Mouse (Mus musculus): ENCODE measurements at regions not wholly inside any gene's neighbourhood (a gene's known extent, or its start where the extent isn't known, plus 50 kb on each side); places are given as distances from the start of the nearest gene placed in this dataset.
A peak's percentile ranks its signal among the peaks of the same experiment; 100 is the strongest.

DNA sequence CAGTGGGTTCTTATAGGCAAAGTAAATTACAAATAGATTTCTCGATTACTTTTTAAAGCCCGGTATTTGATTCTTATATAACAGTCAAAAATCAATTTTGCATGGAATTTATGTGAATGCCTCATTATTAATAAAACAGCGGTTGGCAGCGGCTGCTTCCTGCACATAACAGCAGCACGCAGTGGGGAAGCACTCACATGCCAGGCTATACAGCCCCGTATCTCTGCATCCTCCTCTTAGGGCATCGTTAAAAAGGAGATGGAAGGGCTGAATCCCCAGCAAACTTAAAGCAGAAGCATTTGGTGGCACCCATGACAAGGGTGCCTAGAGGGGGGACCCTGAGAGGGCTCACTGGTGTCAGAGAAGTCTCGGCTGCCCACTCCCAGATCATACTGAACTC, 255.3 kb upstream of the Hnrnpa3 start:
- DNase-seq (ENCODE audit: extremely low read depth, low read depth, low spot score): no peak

DNA sequence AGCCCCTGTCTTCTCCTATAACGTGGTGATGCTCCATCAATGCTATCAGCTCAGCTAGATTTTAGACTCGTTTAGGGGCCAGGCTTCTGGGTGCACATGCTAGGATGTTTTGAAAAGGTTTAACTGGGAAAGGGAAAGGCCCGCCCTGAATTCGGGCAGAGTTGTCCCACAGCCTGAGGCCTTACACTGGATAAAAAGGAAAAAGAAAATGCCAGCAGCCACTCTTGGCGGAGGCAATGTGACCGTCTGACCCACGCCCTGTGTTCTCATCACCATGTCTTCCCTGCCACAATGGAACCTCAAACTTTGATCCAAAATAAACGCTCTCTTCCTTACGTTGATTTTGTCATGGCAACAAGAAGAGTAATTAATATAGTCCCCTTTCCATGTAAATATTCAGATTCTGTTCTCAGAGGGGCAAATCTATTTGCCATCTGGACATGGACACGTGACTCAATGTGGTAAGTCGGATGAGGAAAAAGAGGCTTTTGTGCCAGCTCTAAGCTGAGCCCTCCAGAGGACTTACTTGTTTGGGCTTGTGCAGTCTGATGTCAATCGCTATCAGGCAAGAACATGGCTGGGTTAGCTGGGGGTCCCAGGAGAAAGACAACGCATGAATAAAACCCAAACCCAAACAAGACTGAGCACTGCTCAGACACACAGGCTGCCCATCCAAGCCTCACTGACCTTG, 253.4 kb upstream of the Hnrnpa3 start:
- DNase-seq (ENCODE audit: extremely low read depth, low read depth, low spot score): peak; percentile 57

DNA sequence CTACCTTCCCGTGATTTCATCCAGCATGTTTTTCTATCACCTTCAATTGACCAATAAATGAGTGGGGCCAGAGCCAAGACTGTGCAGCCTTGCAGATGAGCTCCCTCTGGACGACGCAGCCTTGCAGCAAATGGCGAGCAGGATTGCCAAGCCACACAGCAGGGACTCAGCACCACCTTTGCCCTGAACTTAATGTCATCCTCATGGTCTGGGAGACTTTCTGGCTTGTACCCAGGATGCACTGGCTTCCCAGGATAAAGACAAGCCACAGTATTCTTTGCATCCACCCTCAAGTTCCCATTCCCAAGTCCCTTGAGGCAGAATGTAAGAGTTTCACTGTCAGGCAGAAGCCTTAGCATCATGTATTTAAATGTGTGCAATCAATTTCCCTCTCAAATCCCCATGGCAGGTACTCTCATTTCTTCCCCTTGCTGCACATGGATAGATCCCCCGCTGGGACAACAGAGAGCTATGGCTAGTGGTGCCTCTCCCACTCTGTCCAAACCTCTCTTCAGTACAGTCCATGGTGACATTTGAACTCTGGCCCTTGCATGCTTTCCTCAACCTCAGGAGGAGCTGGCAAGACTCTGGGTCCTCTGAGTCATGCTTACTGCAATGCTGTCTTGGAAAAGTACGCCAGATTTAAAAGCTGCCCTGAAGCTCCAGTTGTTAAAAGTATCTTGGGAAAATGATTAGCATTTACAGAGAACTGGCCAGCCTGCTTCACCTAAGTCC, 252.2 kb upstream of the Hnrnpa3 start:
- peak; percentile 67 for DNase-seq (ENCODE audit: extremely low read depth, low read depth, low spot score)

DNA sequence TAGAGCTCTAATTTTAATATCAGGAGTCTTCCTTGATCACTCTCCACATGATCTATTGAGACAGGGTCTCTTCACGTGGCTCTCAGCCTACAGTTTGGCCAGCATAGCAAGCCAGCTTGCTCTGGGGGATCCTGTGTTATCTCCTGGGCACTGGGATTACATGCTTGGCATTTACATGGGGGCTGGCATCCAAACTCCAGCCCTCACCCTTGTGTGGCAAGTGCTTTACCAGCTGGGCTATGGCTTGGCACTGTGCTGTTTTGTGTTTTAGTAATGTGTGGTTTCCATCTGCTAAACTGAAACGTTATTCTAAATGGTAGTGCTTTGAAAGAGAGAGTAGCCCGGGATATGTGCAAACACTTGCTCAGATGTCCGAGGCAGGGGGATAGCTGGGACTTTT, 251.5 kb upstream of the Hnrnpa3 start:
- peak; percentile 16 for DNase-seq (ENCODE audit: extremely low read depth, low read depth, low spot score)

DNA sequence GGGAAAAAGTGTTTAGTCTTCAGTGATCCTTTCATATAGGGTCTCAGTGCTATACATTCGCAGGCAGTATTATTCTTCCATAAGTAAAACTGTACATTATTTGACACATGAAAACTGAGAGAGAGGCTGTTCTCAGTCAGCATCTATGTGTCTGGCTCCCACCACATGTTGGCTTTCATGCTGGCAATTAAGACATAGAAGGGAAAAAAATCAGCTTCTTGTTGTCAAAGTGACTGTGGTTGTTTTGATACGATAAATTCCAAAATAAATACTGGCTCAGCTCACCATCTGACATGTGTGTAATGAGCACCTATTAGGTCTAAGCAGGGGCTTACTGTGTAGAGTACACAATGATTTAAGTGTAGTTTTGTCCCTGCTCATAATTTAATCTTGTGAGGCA, 251.0 kb upstream of the Hnrnpa3 start:
- no peak for DNase-seq (ENCODE audit: extremely low read depth, low read depth, low spot score)

DNA sequence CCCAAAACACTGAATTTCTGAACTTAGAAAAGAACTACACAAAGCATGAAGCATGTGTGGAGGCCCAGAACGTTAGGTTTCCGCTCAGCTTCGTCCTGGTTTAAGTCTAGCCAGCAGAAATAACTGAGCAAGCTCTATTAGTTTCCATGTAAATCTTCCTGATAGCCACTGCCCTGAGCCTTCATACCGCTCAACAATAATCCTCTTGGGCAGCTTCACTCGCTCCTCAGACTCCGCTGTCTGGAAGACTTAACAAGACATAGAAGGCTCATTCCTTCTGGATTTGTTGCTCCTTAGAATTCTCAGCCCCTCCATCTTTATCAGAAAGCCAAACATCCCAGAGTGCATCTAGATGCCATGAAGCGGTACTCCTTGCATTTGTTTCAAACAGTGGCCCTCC, 249.3 kb upstream of the Hnrnpa3 start:
- no peak for DNase-seq (ENCODE audit: extremely low read depth, low read depth, low spot score)

DNA sequence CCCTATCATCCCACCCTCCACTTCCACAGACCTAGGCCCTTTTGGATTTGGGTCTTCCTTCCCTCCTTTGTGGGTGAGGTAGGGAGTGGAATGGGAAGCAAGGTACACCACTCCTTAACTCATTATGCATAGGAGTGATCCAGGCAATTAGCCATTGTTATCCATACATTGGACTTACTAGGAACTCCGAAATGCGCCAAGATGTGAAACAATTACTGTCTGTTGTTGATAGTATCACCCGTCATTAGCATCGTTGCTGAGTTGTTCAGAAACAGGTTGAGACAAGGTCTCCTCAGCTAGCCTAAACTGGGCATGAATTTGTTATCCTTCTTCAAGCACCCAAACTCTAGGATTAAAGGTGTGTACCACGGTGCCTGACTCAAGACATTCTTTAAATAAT, 246.3 kb upstream of the Hnrnpa3 start:
- peak; percentile 18 for DNase-seq (ENCODE audit: extremely low read depth, low read depth, low spot score)

DNA sequence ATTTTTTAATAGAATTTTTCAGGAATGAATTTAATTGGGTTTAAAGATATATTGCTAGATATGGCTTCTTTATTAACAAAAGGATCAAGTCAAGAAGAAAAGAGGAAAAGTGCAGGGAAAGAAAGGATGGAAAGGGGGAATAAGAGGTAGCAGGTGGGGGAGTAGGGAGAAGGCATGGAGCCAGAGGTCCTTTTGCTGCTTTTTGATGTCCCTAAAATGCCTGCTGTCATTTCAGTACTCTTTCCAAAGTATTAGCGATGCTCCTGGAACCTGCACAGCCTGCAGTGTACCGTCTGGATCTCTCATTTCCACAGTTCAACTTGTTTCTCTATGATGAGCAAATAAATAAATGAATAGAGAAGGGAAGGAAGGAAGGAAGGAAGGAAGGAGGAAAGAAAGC, 240.4 kb upstream of the Hnrnpa3 start:
- no peak for DNase-seq (ENCODE audit: extremely low read depth, low read depth, low spot score)

DNA sequence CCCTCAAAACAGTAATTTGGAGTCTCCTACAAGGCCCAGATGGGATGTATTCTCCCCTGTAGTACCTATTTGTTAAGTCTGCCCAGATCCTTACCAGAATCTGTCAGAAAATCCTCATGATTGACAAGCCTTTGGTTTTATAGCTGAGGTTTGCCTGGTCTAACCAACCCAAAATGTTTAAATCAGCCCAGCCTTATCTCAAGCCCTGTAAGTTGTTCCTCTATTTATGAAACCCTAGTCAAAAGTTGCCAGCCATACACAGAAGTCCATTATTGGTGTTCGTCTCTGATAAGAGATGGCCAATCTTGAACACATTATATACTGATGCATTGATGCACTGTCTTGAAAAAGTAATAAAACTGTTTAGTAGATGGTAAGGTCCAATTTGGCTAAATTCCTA, 239.9 kb upstream of the Hnrnpa3 start:
- no peak for DNase-seq (ENCODE audit: extremely low read depth, low read depth, low spot score)

DNA sequence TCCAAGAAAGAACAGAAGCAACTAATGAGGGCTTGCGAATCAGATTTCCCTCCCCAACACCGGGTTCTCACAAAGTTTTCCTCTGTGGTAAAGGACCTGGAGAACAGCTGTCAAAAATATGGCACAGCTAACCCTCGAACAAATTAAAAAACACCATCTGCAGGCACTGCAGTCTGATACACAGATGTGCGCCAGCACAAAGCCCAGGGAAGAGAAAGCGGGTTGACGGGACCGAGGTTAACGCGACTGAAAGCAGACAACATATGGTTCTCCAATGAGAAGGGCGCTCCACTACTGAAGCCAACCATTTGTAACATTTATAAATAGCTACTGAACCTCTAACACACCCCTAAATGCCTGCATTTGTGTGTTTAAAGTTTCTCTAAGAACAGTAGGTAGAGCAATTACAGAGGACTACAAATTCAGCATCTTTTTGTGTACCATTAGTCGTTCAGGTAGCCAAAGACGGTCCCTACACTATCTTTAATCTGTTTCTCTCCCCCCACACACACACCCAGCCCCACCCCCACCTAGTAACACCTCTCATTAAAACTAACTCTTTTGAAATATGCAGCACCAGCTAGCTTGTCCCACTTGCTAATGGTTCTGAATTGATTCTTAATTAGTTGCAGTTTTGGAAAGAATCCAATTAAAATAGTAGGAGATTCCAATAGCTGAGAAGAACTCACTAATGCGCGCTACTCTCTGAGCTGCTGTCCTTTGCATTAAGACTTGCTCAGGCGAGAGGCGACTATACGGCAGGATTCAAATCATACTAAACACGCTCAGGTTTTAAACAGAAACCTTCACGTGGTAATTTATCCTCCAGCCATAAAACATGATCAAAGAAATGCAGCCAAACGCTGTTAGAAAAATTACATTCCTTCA, 236.0 kb upstream of the Hnrnpa3 start:
- DNase-seq (ENCODE audit: extremely low read depth, low read depth, low spot score): no peak

DNA sequence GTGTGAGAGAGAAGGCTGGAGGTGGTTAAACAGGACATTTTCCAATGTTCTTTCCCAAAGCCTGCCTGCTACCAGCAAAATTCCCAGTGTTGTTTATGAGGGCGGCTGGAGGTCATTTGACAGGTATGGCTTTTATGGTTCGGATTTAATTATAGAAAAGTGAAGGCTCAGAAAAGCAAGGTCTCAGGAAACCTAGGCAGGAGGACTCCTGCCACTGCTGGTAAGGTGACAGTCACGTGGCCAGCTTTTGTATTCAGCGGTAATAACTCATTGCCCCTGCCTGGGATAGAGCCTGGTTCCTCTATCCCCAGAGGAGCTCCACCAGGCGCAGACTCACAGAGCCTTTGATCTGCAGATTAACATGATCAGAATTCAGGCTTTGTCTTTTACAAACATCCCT, 235.2 kb upstream of the Hnrnpa3 start:
- DNase-seq (ENCODE audit: extremely low read depth, low read depth, low spot score): no peak

DNA sequence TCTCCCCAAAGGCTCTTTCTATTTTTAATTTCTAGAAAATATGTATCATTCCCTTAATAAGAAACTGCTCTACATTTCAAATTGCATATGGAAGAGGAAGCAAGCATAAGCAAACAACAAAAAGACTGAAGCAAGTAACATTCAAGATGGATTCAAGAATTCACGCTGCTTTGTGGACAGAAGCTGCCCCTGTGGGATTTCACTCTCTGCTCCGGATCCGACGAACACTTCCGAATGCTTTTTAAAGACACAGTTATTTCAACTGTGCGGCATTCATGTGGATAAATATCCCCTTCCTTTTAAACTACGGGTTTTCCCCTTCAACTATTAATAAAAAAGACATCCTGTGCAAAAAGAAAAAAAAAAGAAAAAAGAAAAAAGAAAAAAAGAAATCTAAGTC, 234.7 kb upstream of the Hnrnpa3 start:
- DNase-seq (ENCODE audit: extremely low read depth, low read depth, low spot score): no peak

DNA sequence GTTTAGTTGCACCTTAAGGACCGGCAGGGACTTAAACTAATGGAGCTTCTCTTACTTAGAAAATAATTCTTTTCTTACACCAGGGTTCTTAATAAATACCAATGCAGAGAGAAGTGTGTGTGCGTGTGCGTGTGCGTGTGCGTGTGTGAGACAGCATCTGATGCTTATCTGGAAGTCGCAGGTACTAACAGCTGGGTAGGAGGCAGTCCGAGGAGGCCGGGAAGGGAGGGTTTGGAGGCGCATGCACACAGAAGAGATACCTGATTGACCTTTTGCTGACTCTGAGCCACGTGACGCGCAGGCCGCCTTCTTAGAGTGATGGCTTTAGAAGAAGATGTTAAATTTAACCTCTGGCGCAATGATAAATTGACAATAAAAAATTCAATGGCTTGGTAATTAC, 234.2 kb upstream of the Hnrnpa3 start:
- no peak for DNase-seq (ENCODE audit: extremely low read depth, low read depth, low spot score)

DNA sequence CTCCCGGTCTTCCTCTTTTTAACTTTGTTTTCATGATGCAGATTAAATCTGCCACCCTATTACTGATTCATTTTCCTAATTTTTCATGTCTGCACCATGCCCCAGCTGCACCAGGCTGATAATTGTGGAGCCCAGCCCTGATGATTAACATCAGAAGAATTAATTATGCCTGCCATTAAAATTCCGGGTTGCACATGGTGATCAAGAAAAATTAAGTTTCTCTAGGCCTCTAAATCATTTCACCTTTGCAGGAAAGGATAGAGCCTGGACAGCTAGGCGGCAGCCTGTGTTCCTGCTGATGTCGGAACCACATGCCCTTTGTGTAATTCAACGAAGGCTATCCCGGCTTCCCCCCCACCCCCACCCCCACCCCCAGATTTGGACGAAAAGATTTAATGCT, 233.7 kb upstream of the Hnrnpa3 start:
- DNase-seq (ENCODE audit: extremely low read depth, low read depth, low spot score): no peak

DNA sequence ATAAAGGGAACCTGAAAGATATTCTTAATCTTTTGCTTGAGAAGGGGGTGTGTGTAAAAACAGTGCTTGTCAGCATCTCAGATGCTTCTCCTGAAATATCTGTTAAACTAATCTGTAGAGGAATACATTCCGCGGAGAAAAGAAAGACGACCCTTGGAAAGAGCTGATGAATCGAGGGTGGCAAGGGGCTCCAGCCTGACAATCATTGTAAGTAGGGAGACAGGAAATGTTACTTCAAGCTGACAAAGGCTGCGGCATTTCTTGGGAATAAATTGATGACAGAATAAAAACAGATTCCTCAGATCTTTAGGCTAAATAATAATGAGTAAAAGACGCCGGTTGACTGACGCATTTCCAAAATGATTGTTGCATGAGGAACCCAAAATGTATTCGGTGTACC, 233.3 kb upstream of the Hnrnpa3 start:
- DNase-seq (ENCODE audit: extremely low read depth, low read depth, low spot score): no peak

DNA sequence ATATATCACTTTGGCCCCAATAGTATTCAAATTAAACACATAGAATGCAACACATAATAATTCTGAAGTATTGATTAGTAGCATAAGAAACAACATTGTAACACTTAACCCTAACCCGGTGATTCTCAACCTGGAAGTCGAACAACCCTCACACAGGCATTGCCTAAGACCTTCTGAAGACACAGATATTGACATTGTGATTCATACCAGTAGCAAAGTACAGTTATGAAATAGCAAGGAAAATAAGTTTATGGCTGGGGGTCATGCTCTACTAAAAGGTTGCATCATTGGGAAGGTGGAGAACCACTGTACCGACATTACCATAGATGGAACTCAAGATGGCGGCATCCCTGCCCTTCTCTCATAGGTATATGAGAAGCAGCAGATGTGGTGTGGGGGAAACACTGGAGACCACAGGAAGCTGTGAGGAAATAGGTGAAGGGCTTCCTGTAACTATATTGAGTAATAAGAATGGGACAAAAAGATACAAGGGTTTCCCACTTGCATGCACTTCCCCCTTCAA, 231.1 kb upstream of the Hnrnpa3 start:
- peak; percentile 11 for DNase-seq (ENCODE audit: extremely low read depth, low read depth, low spot score)

DNA sequence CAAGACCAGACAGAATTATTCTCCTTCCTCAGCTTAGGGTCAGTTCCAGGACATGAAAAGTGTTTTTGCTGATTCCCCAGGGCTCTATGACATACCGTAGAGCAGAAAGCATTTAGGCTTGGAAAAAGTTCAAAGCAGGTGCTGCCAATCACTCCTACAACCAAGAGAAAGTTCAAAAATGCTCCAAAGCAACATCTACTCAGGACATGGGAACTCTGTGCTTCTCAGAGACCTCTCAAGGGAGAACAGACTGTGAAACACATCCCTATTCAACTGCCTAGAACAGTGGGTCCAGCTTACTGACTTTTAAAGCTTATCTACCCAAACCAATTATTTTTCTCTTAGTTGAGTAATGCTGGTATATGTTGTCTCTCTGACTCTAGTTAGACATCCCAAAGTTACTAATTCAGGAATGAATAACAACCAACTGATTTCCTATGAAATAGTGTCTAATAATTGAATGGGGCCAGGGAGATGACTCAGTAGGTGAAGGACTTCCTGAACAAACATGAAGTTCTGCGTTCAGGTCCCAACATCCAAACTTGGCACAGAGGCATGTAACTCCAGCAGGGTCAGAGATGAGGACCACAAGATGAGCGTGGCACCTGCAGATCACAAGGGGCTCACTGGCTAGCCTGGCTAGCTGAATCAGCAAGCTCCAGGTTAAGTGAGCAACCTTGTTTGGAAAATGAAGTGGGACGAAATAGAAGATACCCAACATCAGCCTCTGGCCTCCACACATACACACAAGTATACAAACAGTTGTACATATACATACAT, 228.7 kb upstream of the Hnrnpa3 start:
- DNase-seq (ENCODE audit: extremely low read depth, low read depth, low spot score): no peak

DNA sequence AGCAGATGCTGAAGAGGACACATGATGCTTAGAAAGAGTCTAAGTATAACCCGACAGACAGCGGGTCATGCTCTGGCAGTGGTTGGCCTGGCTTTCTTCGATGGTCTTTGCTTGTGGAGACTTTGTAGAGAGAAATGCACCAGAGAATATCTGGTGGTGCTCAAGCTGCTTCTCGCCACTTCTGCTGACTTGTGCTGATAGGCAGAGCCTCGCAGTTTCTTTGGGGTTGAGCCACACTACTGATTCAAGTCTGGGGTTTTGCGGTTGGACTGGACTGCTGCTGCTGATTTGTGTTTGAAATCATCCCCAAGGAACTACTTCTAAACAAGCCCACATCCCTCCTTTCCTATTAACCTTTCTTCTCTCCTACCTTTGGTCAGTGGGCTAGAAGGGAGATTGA, 227.1 kb upstream of the Hnrnpa3 start:
- no peak for DNase-seq (ENCODE audit: extremely low read depth, low read depth, low spot score)

DNA sequence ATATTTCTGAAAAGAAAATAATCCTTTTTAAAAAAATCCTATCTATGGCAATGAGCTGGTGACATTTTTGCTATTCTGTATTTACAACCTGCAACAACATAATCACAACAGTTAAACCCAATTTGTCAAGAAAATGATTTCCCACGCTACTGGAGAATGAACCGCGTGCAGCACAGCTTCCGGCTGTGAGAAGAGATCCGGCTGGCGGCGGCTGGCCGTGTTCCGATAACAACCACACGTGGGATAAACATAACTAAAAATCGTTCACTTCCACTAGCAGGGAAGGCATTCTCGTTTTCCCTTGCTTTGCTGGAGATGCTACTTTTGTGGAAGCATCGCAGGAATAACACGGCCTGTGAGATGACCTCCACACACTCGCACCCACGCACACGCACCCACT, 224.5 kb upstream of the Hnrnpa3 start:
- DNase-seq (ENCODE audit: extremely low read depth, low read depth, low spot score): no peak

DNA sequence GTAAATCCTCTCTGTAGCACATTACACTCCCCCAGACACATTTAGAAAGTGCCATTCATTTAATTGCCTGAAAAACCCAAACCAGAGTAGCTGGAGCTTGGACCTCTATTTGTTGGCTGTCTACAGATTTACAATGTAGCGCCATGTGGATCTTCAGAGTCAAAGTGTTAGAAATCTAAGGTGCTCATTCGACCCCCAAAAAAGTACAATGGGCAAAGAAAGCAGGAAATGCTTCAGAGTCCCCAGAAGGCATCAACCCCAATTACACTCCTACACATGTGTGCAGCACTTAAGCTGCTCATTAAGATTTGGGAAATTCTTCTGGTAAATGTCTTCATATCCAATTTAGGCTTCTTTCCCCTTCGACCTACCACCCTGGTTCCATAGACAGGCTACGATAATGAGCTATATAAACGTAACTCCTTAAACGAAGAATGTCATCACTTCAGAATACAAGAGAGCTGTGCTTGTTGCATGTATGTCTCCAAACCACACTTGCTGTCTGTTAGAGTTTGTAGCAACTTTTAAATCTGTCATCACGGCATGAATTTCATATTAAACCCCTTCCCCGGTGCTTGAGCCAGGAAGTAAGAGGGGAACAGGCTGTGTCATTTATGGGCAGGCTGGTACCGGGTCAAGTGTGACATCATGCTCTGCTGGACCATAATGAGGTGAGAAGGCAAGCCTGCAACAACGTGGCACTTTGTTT, 219.4 kb upstream of the Hnrnpa3 start:
- DNase-seq (ENCODE audit: extremely low read depth, low read depth, low spot score): no peak

Measured in fat pad, adult 2 months (tissue).